ENCODE assay signal across 9 mouse cellular contexts in the genomic region with DNA sequence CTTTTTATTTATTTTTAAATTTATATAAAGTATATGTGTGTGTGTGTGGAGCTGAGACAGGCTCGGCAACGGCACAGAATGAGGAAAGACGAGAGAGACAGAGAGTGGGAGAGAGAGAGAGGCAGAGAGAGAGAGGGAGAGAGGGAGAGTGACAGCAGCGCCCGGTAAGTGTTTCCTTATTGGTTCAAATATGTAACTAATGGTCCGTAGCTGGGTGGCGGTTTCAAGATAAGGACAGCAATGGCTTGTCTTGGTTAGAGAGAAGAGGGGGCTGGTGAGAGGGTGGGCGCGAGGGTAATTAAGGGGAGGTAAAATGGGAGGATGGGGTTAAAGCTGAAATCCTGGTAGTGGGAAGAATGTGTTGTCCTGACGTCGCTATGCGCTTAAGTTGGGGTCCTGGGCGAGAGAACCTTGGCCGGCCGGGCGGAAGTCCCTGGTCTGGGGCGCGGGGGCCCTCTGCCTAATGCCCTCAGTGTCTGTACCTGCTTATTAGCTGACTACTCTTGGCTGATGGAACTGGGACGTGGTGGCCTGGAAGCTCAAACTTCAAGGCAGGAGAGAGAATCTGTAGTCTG. TPM values are rescaled to one million over a fixed set of nuclear protein-coding genes. Genes with fewer than 3 reads are reported as not detected.
DNase-seq lines count a peak whose midpoint lies in the region; ATAC-seq and TF ChIP-seq lines count a peak whose summit lies in the region.
"Had no signal": no experiment of that assay in that cellular context is flagged by ENCODE, and none has a peak within 500 bp of the region (broad histone marks: within the 10 kb centered on the region; RNA-seq: fewer than 3 reads in every experiment).

No protein-coding gene starts in this region.

- no peak overlapping the region for H3K9ac ChIP-seq in lung, embryonic 14.5 days
- no peak overlapping the region for H3K9ac ChIP-seq in embryonic facial prominence, embryonic 13.5 days
- H3K9ac ChIP-seq in neural tube, embryonic 15.5 days (replicated peaks): peak overlapping the region; percentile 83

- WGBS in lung, embryonic 14.5 days: under 1% methylated on average over 19 of the region's 19 CpGs
- under 1% methylated on average over 19 of the region's 19 CpGs for WGBS in embryonic facial prominence, embryonic 13.5 days
- WGBS in limb, embryonic 10.5 days: 1% methylated on average over 19 of the region's 19 CpGs
- WGBS in neural tube, embryonic 15.5 days: under 1% methylated on average over 19 of the region's 19 CpGs

- DNase-seq in lung, embryonic 14.5 days: no peak
- DNase-seq in lung, postnatal 14 days: no peak
- DNase-seq in limb, embryonic 10.5 days (ENCODE audit: low spot score): no peak
- DNase-seq in ovary, postnatal 14 days (ENCODE audit: low spot score): no peak
- DNase-seq in adrenal gland, adult (ENCODE audit: inconsistent age in 2 of 2, low spot score in 1 of 2): no peak
- DNase-seq in right cerebral cortex, adult 18-20 months: no peak

- no peak for TF ChIP-seq CTCF in lung, embryonic 14.5 days (IDR thresholded peaks at IDR 0.05; ENCODE audit: low read depth)

- peak overlapping the region; percentile 79 for H3K4me2 ChIP-seq in lung, embryonic 14.5 days
- peak overlapping the region; percentile 74 for H3K4me2 ChIP-seq in embryonic facial prominence, embryonic 13.5 days
- H3K4me2 ChIP-seq in neural tube, embryonic 15.5 days: peak overlapping the region; percentile 72

- no peaks in the 10 kb centered on the region for H3K9me3 ChIP-seq in lung, embryonic 14.5 days (ENCODE audit: low read depth, low read length)
- H3K9me3 ChIP-seq in embryonic facial prominence, embryonic 13.5 days: no peaks in the 10 kb centered on the region
- H3K9me3 ChIP-seq in limb, embryonic 10.5 days (replicated peaks): no peaks in the 10 kb centered on the region
- no peaks in the 10 kb centered on the region for H3K9me3 ChIP-seq in neural tube, embryonic 15.5 days (replicated peaks)

- H3K27me3 ChIP-seq in lung, embryonic 14.5 days (ENCODE audit: insufficient read depth, low read length): peaks cover 99% of the 10 kb centered on the region
- H3K27me3 ChIP-seq in embryonic facial prominence, embryonic 13.5 days: peaks cover 100% of the 10 kb centered on the region
- peaks cover 99% of the 10 kb centered on the region for H3K27me3 ChIP-seq in limb, embryonic 10.5 days (ENCODE audit: low read depth, poor library complexity, severe bottlenecking)
- H3K27me3 ChIP-seq in neural tube, embryonic 15.5 days (replicated peaks): 0 out of 2 replicates have a peak, but pooled peaks cover 2% of the 10 kb centered on the region

- no peaks in the 10 kb centered on the region for H3K4me1 ChIP-seq in lung, embryonic 14.5 days (ENCODE audit: insufficient read depth)
- H3K4me1 ChIP-seq in embryonic facial prominence, embryonic 13.5 days: peaks cover 20% of the 10 kb centered on the region
- H3K4me1 ChIP-seq in limb, embryonic 10.5 days: peaks cover 89% of the 10 kb centered on the region
- peaks cover 87% of the 10 kb centered on the region for H3K4me1 ChIP-seq in neural tube, embryonic 15.5 days

- peak overlapping the region; percentile 43 for H3K4me3 ChIP-seq in lung, embryonic 14.5 days (ENCODE audit: low read depth, low read length)
- peak overlapping the region; percentile 46 for H3K4me3 ChIP-seq in embryonic facial prominence, embryonic 13.5 days
- H3K4me3 ChIP-seq in limb, embryonic 10.5 days: peak overlapping the region; percentile 56
- peak overlapping the region; percentile 51 for H3K4me3 ChIP-seq in neural tube, embryonic 15.5 days (replicated peaks)

- no peaks in the 10 kb centered on the region for H3K36me3 ChIP-seq in lung, embryonic 14.5 days (ENCODE audit: insufficient read depth)
- H3K36me3 ChIP-seq in embryonic facial prominence, embryonic 13.5 days: no peaks in the 10 kb centered on the region
- H3K36me3 ChIP-seq in limb, embryonic 10.5 days: no peaks in the 10 kb centered on the region
- no peaks in the 10 kb centered on the region for H3K36me3 ChIP-seq in neural tube, embryonic 15.5 days

- peak; percentile 50; the same call in 1 of the 2 replicates for ATAC-seq in lung, embryonic 14.5 days (ENCODE audit: insufficient read depth)
- ATAC-seq in embryonic facial prominence, embryonic 13.5 days (ENCODE audit: insufficient number of reproducible peaks, insufficient read depth, low FRiP score, low TSS enrichment, low read depth): no peak
- peak; percentile 49 for ATAC-seq in neural tube, embryonic 15.5 days (ENCODE audit: low FRiP score)

- no peak overlapping the region for H3K27ac ChIP-seq in lung, embryonic 14.5 days (ENCODE audit: low read depth)
- no peak overlapping the region for H3K27ac ChIP-seq in embryonic facial prominence, embryonic 13.5 days
- H3K27ac ChIP-seq in limb, embryonic 10.5 days: peak overlapping the region; percentile 94
- H3K27ac ChIP-seq in neural tube, embryonic 15.5 days (replicated peaks): peak overlapping the region; percentile 98
- H3K27ac ChIP-seq: left cerebral cortex, adult 2 months had no signal

RNA-seq across cellular contexts. Expression of a gene that starts 0.6 kb away (rescaled TPM):
- not detected in 2 replicates for polyA plus RNA-seq in lung, embryonic 14.5 days (2014; fragmentation: Nextera tagmentation; extraction: Ambion mirVana)
- not detected in 2 replicates for polyA plus RNA-seq in embryonic facial prominence, embryonic 13.5 days (2015; fragmentation: Nextera tagmentation; extraction: Ambion mirVana)
- polyA plus RNA-seq in limb, embryonic 10.5 days (2016; fragmentation: Nextera tagmentation; extraction: Ambion mirVana): 10.1 and 10.2 TPM in 2 replicates
- polyA plus RNA-seq in neural tube, embryonic 15.5 days (2015; fragmentation: Nextera tagmentation; extraction: Ambion mirVana): 23.4 and 35.1 TPM in 2 replicates

RNA-seq across cellular contexts. Expression of a gene that starts 8.3 kb away (rescaled TPM):
- polyA plus RNA-seq in lung, embryonic 14.5 days (2014; fragmentation: Nextera tagmentation; extraction: Ambion mirVana): not detected in 2 replicates
- polyA plus RNA-seq in embryonic facial prominence, embryonic 13.5 days (2015; fragmentation: Nextera tagmentation; extraction: Ambion mirVana): not detected in 2 replicates
- polyA plus RNA-seq in limb, embryonic 10.5 days (2016; fragmentation: Nextera tagmentation; extraction: Ambion mirVana): 5.1 and 6.0 TPM in 2 replicates
- 56.5 and 108 TPM in 2 replicates for polyA plus RNA-seq in neural tube, embryonic 15.5 days (2015; fragmentation: Nextera tagmentation; extraction: Ambion mirVana)

RNA-seq across cellular contexts. Expression of a gene that starts 20.0 kb away (rescaled TPM):
- polyA plus RNA-seq in lung, embryonic 14.5 days (2014; fragmentation: Nextera tagmentation; extraction: Ambion mirVana): 1.5 and 2.1 TPM in 2 replicates
- polyA plus RNA-seq in embryonic facial prominence, embryonic 13.5 days (2015; fragmentation: Nextera tagmentation; extraction: Ambion mirVana): 0.73 and 1.7 TPM in 2 replicates
- 9.1 and 9.8 TPM in 2 replicates for polyA plus RNA-seq in limb, embryonic 10.5 days (2016; fragmentation: Nextera tagmentation; extraction: Ambion mirVana)
- polyA plus RNA-seq in neural tube, embryonic 15.5 days (2015; fragmentation: Nextera tagmentation; extraction: Ambion mirVana): 26.7 and 48.6 TPM in 2 replicates

RNA-seq across cellular contexts. Expression of a gene that starts 22.5 kb away (rescaled TPM):
- polyA plus RNA-seq in lung, embryonic 14.5 days (2014; fragmentation: Nextera tagmentation; extraction: Ambion mirVana): not detected in 2 replicates
- not detected in 2 replicates for polyA plus RNA-seq in embryonic facial prominence, embryonic 13.5 days (2015; fragmentation: Nextera tagmentation; extraction: Ambion mirVana)
- polyA plus RNA-seq in limb, embryonic 10.5 days (2016; fragmentation: Nextera tagmentation; extraction: Ambion mirVana): 4.4 and 6.9 TPM in 2 replicates
- 19.7 and 30.9 TPM in 2 replicates for polyA plus RNA-seq in neural tube, embryonic 15.5 days (2015; fragmentation: Nextera tagmentation; extraction: Ambion mirVana)

RNA-seq across cellular contexts. Expression of a gene that starts 31.5 kb away (rescaled TPM):
- polyA plus RNA-seq in lung, embryonic 14.5 days (2014; fragmentation: Nextera tagmentation; extraction: Ambion mirVana): 0.62 and 0.74 TPM in 2 replicates
- 1.1 and 1.8 TPM in 2 replicates for polyA plus RNA-seq in embryonic facial prominence, embryonic 13.5 days (2015; fragmentation: Nextera tagmentation; extraction: Ambion mirVana)
- polyA plus RNA-seq in limb, embryonic 10.5 days (2016; fragmentation: Nextera tagmentation; extraction: Ambion mirVana): 10.6 and 12.7 TPM in 2 replicates
- polyA plus RNA-seq in neural tube, embryonic 15.5 days (2015; fragmentation: Nextera tagmentation; extraction: Ambion mirVana): 14.6 and 20.7 TPM in 2 replicates

Comparison
In these comparisons a context has a peak if more than half of its experiments do, and no peak if none do; other contexts are left out.
1. H3K27ac ChIP-seq: peak in limb, embryonic 10.5 days (single experiment) and neural tube, embryonic 15.5 days (single experiment); none in lung, embryonic 14.5 days (single experiment) and embryonic facial prominence, embryonic 13.5 days (single experiment).
2. RNA of a gene that starts 0.6 kb away (polyA plus RNA-seq): 23.4 to 35.1 TPM in neural tube, embryonic 15.5 days and 10.1 to 10.2 TPM in limb, embryonic 10.5 days; not detected in lung, embryonic 14.5 days and not detected in embryonic facial prominence, embryonic 13.5 days; every median in the first group is over 10 times any median in the second.
3. Peak in every context shown above with its lines, with median percentiles within 50 percentile points of each other: H3K4me2 ChIP-seq and H3K4me3 ChIP-seq.